Mouse (Mus musculus): ENCODE results near the gene Sgf29. TPM values are rescaled to one million over a fixed set of nuclear protein-coding genes. Genes with fewer than 3 reads are reported as not detected.

The Sgf29 gene
- polyA plus RNA-seq, 1 experiment from 2014 or later = 57.6 TPM

DNA sequence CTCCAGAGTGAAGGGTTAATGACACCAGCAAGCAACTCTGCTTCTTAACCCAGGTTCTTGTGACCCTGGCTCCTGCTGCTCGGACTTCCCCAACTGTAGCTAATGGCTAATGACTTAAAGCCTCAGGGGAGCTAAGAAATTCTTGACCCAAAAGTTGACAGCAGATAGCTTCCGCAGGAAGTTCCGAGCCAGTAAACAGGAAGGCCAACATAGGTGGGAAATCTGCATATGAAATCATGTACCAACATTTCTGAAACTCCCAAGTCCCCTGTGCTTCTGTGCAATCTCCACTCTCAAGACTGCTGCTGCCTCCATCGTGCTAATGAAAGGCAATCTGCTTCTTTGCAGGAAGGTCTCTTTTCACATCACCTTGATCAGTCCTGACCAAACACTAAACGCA lies 3.4 kb upstream of the Sgf29 start:
- Histone ChIP-seq H3K27ac (no peak overlapping the region), H3K9me3 (no peaks in the 10 kb centered on the region), H3K27me3 (ENCODE audit: insufficient read depth, poor library complexity, severe bottlenecking) (no peaks in the 10 kb centered on the region), H3K4me1 (replicated peaks) (peaks cover 11% of the 10 kb centered on the region), H3K4me3 (no peak overlapping the region), H3K36me3 (no peaks in the 10 kb centered on the region)
- DNase-seq (ENCODE audit: low spot score) = no peak
- WGBS = 63% methylated on average over 5 of the region's 5 CpGs

GRCm38 (mm10) chr7:126648486-126648885 lies 623 bp upstream of the Sgf29 start:
- WGBS = 81% methylated on average over 4 of the region's 4 CpGs
- Histone ChIP-seq H3K4me1 (replicated peaks) (peaks cover 11% of the 10 kb centered on the region), H3K36me3 (no peaks in the 10 kb centered on the region), H3K27ac (no peak overlapping the region), H3K9me3 (no peaks in the 10 kb centered on the region), H3K4me3 (peak overlapping the region; percentile 75), H3K27me3 (ENCODE audit: insufficient read depth, poor library complexity, severe bottlenecking) (no peaks in the 10 kb centered on the region)
- no peak for DNase-seq (ENCODE audit: low spot score)

GRCm38 (mm10) chr7:126650852-126651251 lies 1.7 kb downstream of the Sgf29 start:
- no peak overlapping the region for H3K4me3 ChIP-seq
- H3K9me3 ChIP-seq = no peaks in the 10 kb centered on the region
- 88% methylated on average over 2 of the region's 2 CpGs for WGBS
- no peak overlapping the region for H3K27ac ChIP-seq
- H3K36me3 ChIP-seq = no peaks in the 10 kb centered on the region
- no peak for DNase-seq (ENCODE audit: low spot score)
- H3K27me3 ChIP-seq (ENCODE audit: insufficient read depth, poor library complexity, severe bottlenecking) = no peaks in the 10 kb centered on the region
- H3K4me1 ChIP-seq (replicated peaks) = peaks cover 11% of the 10 kb centered on the region

GRCm38 (mm10) chr7:126653991-126654390 lies 4.9 kb downstream of the Sgf29 start:
- Histone ChIP-seq H3K9me3 (no peaks in the 10 kb centered on the region), H3K27me3 (ENCODE audit: insufficient read depth, poor library complexity, severe bottlenecking) (no peaks in the 10 kb centered on the region), H3K36me3 (no peaks in the 10 kb centered on the region), H3K27ac (no peak overlapping the region), H3K4me1 (replicated peaks) (peaks cover 11% of the 10 kb centered on the region), H3K4me3 (no peak overlapping the region)
- DNase-seq (ENCODE audit: low spot score) = no peak
- WGBS = 91% methylated on average over 2 of the region's 2 CpGs

DNA sequence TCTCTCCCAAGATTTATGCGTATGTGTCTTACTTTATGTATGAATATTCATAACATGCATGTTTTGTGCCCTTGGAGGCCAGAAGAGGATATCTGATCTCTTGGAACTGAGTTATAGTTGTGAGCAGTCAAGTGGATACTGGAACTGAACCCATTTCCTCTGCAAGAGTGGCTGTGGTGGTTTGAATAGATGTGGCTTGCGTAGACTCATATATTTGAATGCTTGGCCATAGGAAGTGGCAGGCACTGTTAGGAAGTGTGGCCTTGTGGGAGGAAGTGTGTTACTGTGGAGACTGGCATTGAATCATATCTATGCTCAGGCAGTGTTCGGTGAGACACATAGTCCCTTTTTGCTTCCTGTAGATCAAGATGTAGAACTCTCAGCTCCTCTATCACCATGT lies 6.6 kb downstream of the Sgf29 start:
- DNase-seq (ENCODE audit: low spot score) = no peak
- no peaks in the 10 kb centered on the region for H3K9me3 ChIP-seq
- no peak overlapping the region for H3K4me3 ChIP-seq
- WGBS = 90% methylated on average over 3 of the region's 3 CpGs
- H3K36me3 ChIP-seq = no peaks in the 10 kb centered on the region
- H3K4me1 ChIP-seq (replicated peaks) = no peaks in the 10 kb centered on the region
- H3K27me3 ChIP-seq (ENCODE audit: insufficient read depth, poor library complexity, severe bottlenecking) = no peaks in the 10 kb centered on the region
- no peak overlapping the region for H3K27ac ChIP-seq

DNA sequence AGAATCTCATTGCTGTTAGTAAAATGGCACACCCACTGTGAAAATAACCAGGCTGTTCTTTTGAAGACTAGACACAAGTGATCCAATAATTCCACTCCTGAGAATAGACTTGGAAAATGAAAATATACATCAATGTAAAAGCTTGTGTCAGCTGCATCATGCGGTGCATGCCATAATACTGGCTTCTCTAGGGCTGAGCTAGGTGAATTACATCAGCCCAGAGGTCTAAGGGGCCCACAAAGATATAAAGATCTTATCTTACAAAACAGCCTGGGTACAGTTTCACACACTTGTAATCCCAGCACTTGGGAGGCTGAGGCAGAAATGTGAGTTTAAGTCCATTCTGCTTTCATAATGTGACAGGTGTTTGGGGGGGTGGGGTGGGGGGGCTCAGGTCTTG lies 8.4 kb downstream of the Sgf29 start:
- Histone ChIP-seq H3K4me3 (no peak overlapping the region), H3K9me3 (no peaks in the 10 kb centered on the region), H3K36me3 (peaks cover 8% of the 10 kb centered on the region; the same call in 1 of the 2 replicates), H3K27me3 (ENCODE audit: insufficient read depth, poor library complexity, severe bottlenecking) (no peaks in the 10 kb centered on the region), H3K4me1 (replicated peaks) (no peaks in the 10 kb centered on the region), H3K27ac (no peak overlapping the region)
- DNase-seq (ENCODE audit: low spot score) = no peak
- WGBS = 90% methylated on average over 1 of the region's 1 CpGs

GRCm38 (mm10) chr7:126659771-126660170 lies 10.7 kb downstream of the Sgf29 start:
- no peaks in the 10 kb centered on the region for H3K9me3 ChIP-seq
- peaks cover 29% of the 10 kb centered on the region for H3K36me3 ChIP-seq
- H3K27ac ChIP-seq = no peak overlapping the region
- 87% methylated on average over 3 of the region's 3 CpGs for WGBS
- H3K4me1 ChIP-seq (replicated peaks) = peaks cover 3% of the 10 kb centered on the region; the same call in 1 of the 2 replicates
- DNase-seq (ENCODE audit: low spot score) = no peak
- H3K4me3 ChIP-seq = no peak overlapping the region
- H3K27me3 ChIP-seq (ENCODE audit: insufficient read depth, poor library complexity, severe bottlenecking) = no peaks in the 10 kb centered on the region

- Histone ChIP-seq H3K27ac (no peak overlapping the region), H3K27me3 (ENCODE audit: insufficient read depth, poor library complexity, severe bottlenecking) (no peaks in the 10 kb centered on the region), H3K4me1 (replicated peaks) (peaks cover 3% of the 10 kb centered on the region; the same call in 1 of the 2 replicates), H3K36me3 (peaks cover 57% of the 10 kb centered on the region), H3K9me3 (no peaks in the 10 kb centered on the region), H3K4me3 (no peak overlapping the region)
- no peak for DNase-seq (ENCODE audit: low spot score)
- WGBS = 65% methylated on average over 8 of the region's 8 CpGs
Measured at GRCm38 (mm10) chr7:126663646-126664045, 14.5 kb downstream of the Sgf29 start.

GRCm38 (mm10) chr7:126665269-126665668 lies 16.2 kb downstream of the Sgf29 start:
- no peak for DNase-seq (ENCODE audit: low spot score)
- H3K4me3 ChIP-seq = no peak overlapping the region
- H3K9me3 ChIP-seq = no peaks in the 10 kb centered on the region
- no peaks in the 10 kb centered on the region for H3K27me3 ChIP-seq (ENCODE audit: insufficient read depth, poor library complexity, severe bottlenecking)
- WGBS = 98% methylated on average over 3 of the region's 3 CpGs
- peaks cover 66% of the 10 kb centered on the region for H3K36me3 ChIP-seq
- H3K27ac ChIP-seq = no peak overlapping the region
- H3K4me1 ChIP-seq (replicated peaks) = peaks cover 3% of the 10 kb centered on the region; the same call in 1 of the 2 replicates

DNA sequence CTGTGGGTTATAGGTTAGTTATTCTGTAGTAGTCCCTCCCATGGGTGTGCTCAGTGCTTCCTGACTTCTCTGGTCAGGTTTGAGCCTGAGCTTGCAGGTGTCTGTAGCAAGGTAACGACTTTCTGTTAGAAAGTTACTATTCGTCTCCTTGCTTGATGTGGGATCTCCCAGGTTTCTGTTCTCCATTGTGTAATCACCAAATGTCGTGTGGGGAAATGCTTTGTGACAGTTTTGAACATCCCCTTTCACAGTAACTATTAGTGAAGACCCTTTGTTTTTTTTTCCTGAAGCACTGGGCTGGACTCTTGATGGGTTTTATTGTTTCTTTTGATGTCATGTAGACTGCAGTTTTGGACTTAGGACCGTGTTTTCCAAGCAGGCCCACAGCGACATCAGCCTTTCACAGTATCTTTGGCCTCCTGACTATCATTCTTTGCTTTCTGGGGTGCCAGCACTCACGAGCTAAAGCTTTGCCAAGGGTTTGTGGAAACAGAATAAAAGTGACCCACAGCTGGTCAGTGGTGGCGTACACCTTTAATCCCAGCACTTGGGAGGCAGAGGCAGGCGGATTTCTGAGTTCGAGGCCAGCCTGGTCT lies 18.5 kb downstream of the Sgf29 start:
- DNase-seq (ENCODE audit: low spot score) = no peak
- 90% methylated on average over 9 of the region's 9 CpGs for WGBS
- no peaks in the 10 kb centered on the region for H3K27me3 ChIP-seq (ENCODE audit: insufficient read depth, poor library complexity, severe bottlenecking)
- H3K9me3 ChIP-seq = no peaks in the 10 kb centered on the region
- H3K36me3 ChIP-seq = peaks cover 81% of the 10 kb centered on the region
- peaks cover 3% of the 10 kb centered on the region; the same call in 1 of the 2 replicates for H3K4me1 ChIP-seq (replicated peaks)
- H3K27ac ChIP-seq = no peak overlapping the region
- H3K4me3 ChIP-seq = no peak overlapping the region

DNA sequence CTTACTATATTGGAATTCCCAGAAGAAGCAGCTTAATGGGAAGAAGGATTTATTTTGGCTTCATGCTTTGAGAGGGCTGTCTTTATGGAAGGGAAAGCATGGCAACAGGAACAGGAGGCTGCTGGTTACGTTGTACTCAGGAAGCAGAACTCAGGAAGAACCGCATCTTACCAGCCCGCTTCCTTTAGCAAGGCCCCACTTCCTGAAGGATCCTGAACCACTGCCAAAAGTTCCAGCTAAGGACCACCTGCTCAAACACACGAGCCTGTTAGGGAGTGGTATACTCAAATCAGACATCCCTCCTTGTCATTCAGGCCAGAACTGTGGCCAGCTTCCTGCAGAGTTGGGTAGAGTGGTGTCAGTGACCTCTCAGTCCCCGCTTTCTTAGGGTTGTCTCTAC lies 19.3 kb downstream of the Sgf29 start:
- Histone ChIP-seq H3K9me3 (no peaks in the 10 kb centered on the region), H3K27ac (no peak overlapping the region), H3K27me3 (ENCODE audit: insufficient read depth, poor library complexity, severe bottlenecking) (no peaks in the 10 kb centered on the region), H3K4me1 (replicated peaks) (peaks cover 3% of the 10 kb centered on the region; the same call in 1 of the 2 replicates), H3K36me3 (peaks cover 81% of the 10 kb centered on the region), H3K4me3 (no peak overlapping the region)
- no peak for DNase-seq (ENCODE audit: low spot score)
- WGBS = 87% methylated on average over 5 of the region's 5 CpGs

GRCm38 (mm10) chr7:126670152-126670551 lies 21.0 kb downstream of the Sgf29 start:
- H3K36me3 ChIP-seq = peaks cover 81% of the 10 kb centered on the region
- no peaks in the 10 kb centered on the region for H3K27me3 ChIP-seq (ENCODE audit: insufficient read depth, poor library complexity, severe bottlenecking)
- no peak overlapping the region for H3K27ac ChIP-seq
- H3K4me3 ChIP-seq = no peak overlapping the region
- no peak for DNase-seq (ENCODE audit: low spot score)
- no peaks in the 10 kb centered on the region for H3K9me3 ChIP-seq
- no peaks in the 10 kb centered on the region for H3K4me1 ChIP-seq (replicated peaks)
- 97% methylated on average over 3 of the region's 3 CpGs for WGBS

DNA sequence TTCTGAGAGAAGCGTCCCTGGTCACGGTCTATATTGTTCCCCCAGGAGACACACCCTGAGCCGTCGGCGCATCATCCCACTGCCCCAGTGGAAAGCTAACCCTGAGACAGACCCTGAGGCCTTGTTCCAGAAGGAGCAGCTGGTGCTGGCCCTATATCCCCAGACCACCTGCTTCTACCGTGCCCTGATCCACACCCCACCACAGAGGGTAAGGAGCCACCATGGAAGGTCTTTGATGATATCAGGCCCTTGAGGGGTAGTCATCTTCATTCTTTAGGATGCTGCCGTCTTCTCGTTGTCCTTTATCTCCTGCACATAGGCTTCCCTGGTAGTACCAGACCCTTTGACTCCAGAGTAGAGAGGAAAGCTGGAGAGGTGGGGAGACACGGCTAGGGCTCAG lies 23.0 kb downstream of the Sgf29 start:
- no peaks in the 10 kb centered on the region for H3K9me3 ChIP-seq
- H3K36me3 ChIP-seq = peaks cover 73% of the 10 kb centered on the region
- DNase-seq (ENCODE audit: low spot score) = no peak
- H3K27ac ChIP-seq = 0 out of 2 replicates have a peak overlapping the region, but pooled peaks have one; percentile 5
- no peaks in the 10 kb centered on the region for H3K27me3 ChIP-seq (ENCODE audit: insufficient read depth, poor library complexity, severe bottlenecking)
- H3K4me3 ChIP-seq = no peak overlapping the region
- 96% methylated on average over 9 of the region's 9 CpGs for WGBS
- H3K4me1 ChIP-seq (replicated peaks) = no peaks in the 10 kb centered on the region

DNA sequence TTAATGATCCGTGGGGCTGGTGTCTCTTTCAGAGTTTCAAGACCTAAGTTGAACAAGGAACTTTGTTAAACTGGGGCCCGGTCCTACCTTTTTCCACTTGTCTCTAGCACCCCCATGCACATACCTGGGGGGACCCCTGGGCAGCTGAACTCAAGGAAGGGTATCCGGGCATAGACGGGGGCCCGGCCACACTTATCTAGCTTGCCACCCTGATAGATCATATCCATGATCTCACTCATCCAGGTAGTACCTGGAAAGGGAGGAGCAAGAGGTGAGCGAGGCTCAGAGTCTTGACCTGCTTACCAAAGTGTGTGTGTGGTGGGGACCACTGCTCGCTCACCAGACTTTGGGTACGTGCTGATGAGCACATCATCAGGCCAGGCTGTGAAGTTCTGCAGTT lies 26.0 kb downstream of the Sgf29 start:
- DNase-seq (ENCODE audit: low spot score) = no peak
- no peak overlapping the region for H3K4me3 ChIP-seq
- no peaks in the 10 kb centered on the region for H3K9me3 ChIP-seq
- H3K36me3 ChIP-seq = peaks cover 70% of the 10 kb centered on the region
- no peak overlapping the region for H3K27ac ChIP-seq
- 96% methylated on average over 8 of the region's 8 CpGs for WGBS
- H3K27me3 ChIP-seq (ENCODE audit: insufficient read depth, poor library complexity, severe bottlenecking) = no peaks in the 10 kb centered on the region
- no peaks in the 10 kb centered on the region for H3K4me1 ChIP-seq (replicated peaks)
